Mouse (Mus musculus) erythroblast, embryonic 14.5 days (primary cell): ENCODE results near the gene Nr1h3. TPM values are rescaled to one million over a fixed set of nuclear protein-coding genes. Genes with fewer than 3 reads are reported as not detected.

ENCODE experiments used
- H3K27me3 ChIP-seq: 2 replicates; pipeline ENCODE4 v1.6.1; 2012; ENCODE audit warnings: inconsistent platforms; ENCODE audit not compliant: control insufficient read depth
- H3K36me3 ChIP-seq: 2 replicates; pipeline ENCODE4 v1.6.1; 2012; ENCODE audit warnings: mild to moderate bottlenecking, inconsistent platforms; ENCODE audit not compliant: control insufficient read depth
- H3K4me1 ChIP-seq: 2 replicates; pipeline ENCODE4 v1.6.1; 2012; ENCODE audit warnings: inconsistent platforms; ENCODE audit not compliant: control insufficient read depth
- H3K4me3 ChIP-seq: replicated peaks from 2 replicates; pipeline ENCODE3; 2012; ENCODE audit warnings: moderate library complexity, mild to moderate bottlenecking, inconsistent platforms
- H3K9me3 ChIP-seq: 2 replicates; pipeline ENCODE4 v1.6.1; 2012; ENCODE audit warnings: low read length, inconsistent platforms, mixed read lengths; ENCODE audit not compliant: control insufficient read depth
- GATA1 ChIP-seq: IDR thresholded peaks from 2 replicates; pipeline ENCODE4 v1.6.1; 2012; ENCODE audit warnings: low read length, inconsistent platforms, mixed read lengths
- TAL1 ChIP-seq: IDR thresholded peaks from 3 replicates; pipeline ENCODE4 v1.6.1; 2012; ENCODE audit warnings: low read length, inconsistent platforms, mixed read lengths
- polyA plus RNA-seq: library from polyadenylated mRNA; stranded (reverse); fragments of >175 nt; gene quantifications from 2 replicates; pipeline ENCODE4 v1.2.3, GENCODE M21; 2012

The Nr1h3 gene
- polyA plus RNA-seq, 1 experiment, result 0.50 TPM

- no peak for TF ChIP-seq TAL1
- no peak for TF ChIP-seq GATA1
- Histone ChIP-seq H3K27me3 (peaks cover 2% of the 10 kb centered on the region), H3K4me1 (peaks cover 2% of the 10 kb centered on the region; the same call in 1 of the 2 replicates), H3K36me3 (peaks cover 47% of the 10 kb centered on the region), H3K9me3 (no peaks in the 10 kb centered on the region), H3K4me3 (no peak overlapping the region)
Observed at GRCm38 (mm10) chr2:91176234-91176633, 26.4 kb downstream of the Nr1h3 start.

GRCm38 (mm10) chr2:91175490-91175889 lies 27.1 kb downstream of the Nr1h3 start:
- Histone ChIP-seq H3K27me3 (no peaks in the 10 kb centered on the region), H3K9me3 (no peaks in the 10 kb centered on the region), H3K36me3 (peaks cover 47% of the 10 kb centered on the region), H3K4me1 (no peaks in the 10 kb centered on the region), H3K4me3 (no peak overlapping the region)
- TF ChIP-seq GATA1 (no peak), TAL1 (no peak)

- no peaks in the 10 kb centered on the region for H3K9me3 ChIP-seq
- peaks cover 10% of the 10 kb centered on the region for H3K4me1 ChIP-seq
- H3K36me3 ChIP-seq, result peaks cover 60% of the 10 kb centered on the region
- TF ChIP-seq TAL1 (no peak), GATA1 (no peak)
- no peaks in the 10 kb centered on the region for H3K27me3 ChIP-seq
- no peak overlapping the region for H3K4me3 ChIP-seq
Observed at GRCm38 (mm10) chr2:91169587-91170322, 32.9 kb downstream of the Nr1h3 start.

- peaks cover 64% of the 10 kb centered on the region for H3K36me3 ChIP-seq
- no peaks in the 10 kb centered on the region for H3K27me3 ChIP-seq
- H3K4me1 ChIP-seq, result peaks cover 25% of the 10 kb centered on the region
- no peak overlapping the region for H3K4me3 ChIP-seq
- H3K9me3 ChIP-seq, result no peaks in the 10 kb centered on the region
- TF ChIP-seq GATA1 (no peak), TAL1 (no peak)
Observed at GRCm38 (mm10) chr2:91167629-91168028, 35.0 kb downstream of the Nr1h3 start.

- peaks cover 74% of the 10 kb centered on the region for H3K36me3 ChIP-seq
- no peaks in the 10 kb centered on the region for H3K27me3 ChIP-seq
- H3K9me3 ChIP-seq, result no peaks in the 10 kb centered on the region
- TF ChIP-seq GATA1, result no peak
- no peak for TF ChIP-seq TAL1
- H3K4me3 ChIP-seq, result no peak overlapping the region
- H3K4me1 ChIP-seq, result peaks cover 25% of the 10 kb centered on the region
Observed at GRCm38 (mm10) chr2:91164991-91165390, 37.6 kb downstream of the Nr1h3 start.

- TF ChIP-seq TAL1 (no peak), GATA1 (no peak)
- Histone ChIP-seq H3K4me3 (no peak overlapping the region), H3K4me1 (peaks cover 25% of the 10 kb centered on the region), H3K36me3 (peaks cover 74% of the 10 kb centered on the region), H3K9me3 (no peaks in the 10 kb centered on the region), H3K27me3 (no peaks in the 10 kb centered on the region)
Observed at GRCm38 (mm10) chr2:91163532-91163931, 39.1 kb downstream of the Nr1h3 start.

- Histone ChIP-seq H3K4me3 (no peak overlapping the region), H3K27me3 (no peaks in the 10 kb centered on the region)
- TF ChIP-seq TAL1 (no peak), GATA1 (no peak)
Observed at GRCm38 (mm10) chr2:91162952-91163351, 39.7 kb downstream of the Nr1h3 start.

GRCm38 (mm10) chr2:91160591-91160990 lies 42.0 kb downstream of the Nr1h3 start:
- TF ChIP-seq GATA1 (no peak), TAL1 (no peak)
- H3K4me3 ChIP-seq, result no peak overlapping the region
- H3K27me3 ChIP-seq, result no peaks in the 10 kb centered on the region
- H3K4me1 ChIP-seq, result peaks cover 22% of the 10 kb centered on the region
- H3K36me3 ChIP-seq, result peaks cover 74% of the 10 kb centered on the region
- H3K9me3 ChIP-seq, result no peaks in the 10 kb centered on the region

More at GRCm38 (mm10) chr2:91162952-91163351, 39.7 kb downstream of the Nr1h3 start:
- Histone ChIP-seq H3K4me1 (peaks cover 25% of the 10 kb centered on the region), H3K36me3 (peaks cover 76% of the 10 kb centered on the region), H3K9me3 (no peaks in the 10 kb centered on the region)

- peaks cover 70% of the 10 kb centered on the region for H3K36me3 ChIP-seq
- no peaks in the 10 kb centered on the region for H3K27me3 ChIP-seq
- H3K4me1 ChIP-seq, result no peaks in the 10 kb centered on the region
- TF ChIP-seq GATA1, result no peak
- TF ChIP-seq TAL1, result no peak
- no peak overlapping the region for H3K4me3 ChIP-seq
- H3K9me3 ChIP-seq, result no peaks in the 10 kb centered on the region
Observed at GRCm38 (mm10) chr2:91157002-91157752, 45.5 kb downstream of the Nr1h3 start.
